Mouse (Mus musculus) gastrocnemius, postnatal 36 days (tissue): ENCODE data around the gene Shank1. TPM values are rescaled to one million over a fixed set of nuclear protein-coding genes. Genes with fewer than 3 reads are reported as not detected.
"Not testable (repeated sequence)": the region's sequence is repeated elsewhere in the genome, so short reads cannot be mapped to it uniquely, and the experiment has no call there.

ENCODE experiments used
- DNase-seq, 2 experiments: peaks; one replicate each; pipeline ENCODE4 v3.0.0; 2022
- intact Hi-C: fragments of 180-260 bp; cut with DNase I; formaldehyde crosslinking; loops from one replicate; pipeline ENCODE4 v1.15.1; 2025
- long read RNA-seq, 2 experiments: library from polyadenylated mRNA; stranded (forward); transcript quantifications; one replicate each; pipeline ENCODE4 v2.0.0; 2021
- total RNA-seq, 2 experiments: library from RNA; stranded (reverse); gene quantifications; 2 replicates each; pipeline ENCODE4 v1.2.3; 2021

Gene Shank1
- total RNA-seq: under 1 TPM; 0.27 to 0.28 TPM
- long read RNA-seq, experiment 1: 0 reads
- long read RNA-seq, experiment 2: 0 reads

DNA sequence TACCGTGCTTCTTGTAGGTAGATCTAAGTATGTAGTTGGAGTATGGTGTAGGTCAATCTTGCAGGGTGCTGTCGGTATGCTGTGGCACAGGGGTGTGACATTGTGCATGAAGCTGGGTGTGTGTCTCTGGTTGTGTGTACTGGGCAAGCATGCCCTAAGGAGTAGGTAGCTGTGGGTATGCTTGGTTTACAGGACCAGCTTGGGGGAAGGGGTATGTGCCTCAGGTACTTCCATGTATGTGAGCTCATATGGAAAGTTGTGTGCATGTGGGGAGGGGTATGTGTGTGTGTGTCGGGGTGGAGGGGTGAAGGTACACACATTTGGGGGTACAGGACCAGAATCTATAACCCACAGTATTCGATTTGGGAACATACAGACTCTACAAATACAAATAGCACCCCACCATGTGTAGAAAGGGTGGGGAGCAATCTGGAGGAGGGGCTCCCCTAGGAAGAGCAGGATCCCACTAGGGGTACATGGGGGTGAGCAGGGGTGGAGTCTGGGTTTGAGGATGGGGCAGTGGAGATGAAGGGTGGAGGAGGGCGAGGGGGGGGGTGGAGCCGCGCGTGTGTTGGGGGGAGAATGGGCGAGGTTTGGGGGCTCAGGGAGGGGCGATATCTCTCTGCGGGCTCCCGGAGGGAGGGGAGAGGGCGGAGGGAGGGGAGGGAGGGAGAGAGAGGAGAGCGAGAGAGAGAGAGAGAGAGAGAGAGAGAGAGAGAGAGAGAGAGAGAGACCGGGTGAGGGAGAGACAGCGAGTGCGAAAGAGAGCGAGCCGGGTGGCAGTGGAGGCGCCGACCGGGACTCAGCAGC lies at the start of gene Shank1:
Shank1 (plus strand) TSS at position 779 of the 810 bp plus-strand sequence.
- intact Hi-C loops: loop anchor here (10.0 kb wide), 1 partner anchor 45 kb away; the partner anchor contains the start of gene Gm15517
- DNase-seq: no peak

- DNase-seq: no peak
- intact Hi-C loops: loop anchor here (5.0 to 10.0 kb wide), 2 partner anchors 54 to 227 kb away; partner anchors contain the start of gene Shank1
These were observed 49.6 kb upstream of the Shank1 start for GRCm38 (mm10) chr7:44260410-44260809.

DNA sequence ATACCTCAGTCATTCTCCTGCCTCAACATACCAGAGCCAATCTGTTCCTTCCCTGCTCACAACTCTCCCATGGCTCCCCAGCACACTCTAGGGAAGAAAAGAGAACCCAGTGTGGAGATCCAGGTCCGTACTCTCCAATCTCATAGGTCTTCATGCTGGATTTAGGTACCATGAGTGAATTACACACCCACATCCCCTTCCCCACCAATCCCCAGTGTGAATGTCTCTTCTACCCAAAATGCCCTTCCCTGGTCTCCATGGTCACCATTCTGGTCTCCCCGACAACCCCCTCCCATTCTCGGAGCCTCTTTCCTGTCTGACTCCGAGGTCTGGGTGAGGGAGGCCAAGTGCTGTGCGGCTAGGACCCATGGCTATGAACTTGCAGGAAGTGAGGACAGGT lies 48.9 kb upstream of the Shank1 start, which contains the start of gene Gm15517:
Gm15517 (plus strand) TSS at position 301 of the 400 bp plus-strand sequence.
- DNase-seq: no peak
- intact Hi-C loops: loop anchor here (5.0 to 10.0 kb wide), 2 partner anchors 54 to 226 kb away; partner anchors contain the start of gene Shank1

DNA sequence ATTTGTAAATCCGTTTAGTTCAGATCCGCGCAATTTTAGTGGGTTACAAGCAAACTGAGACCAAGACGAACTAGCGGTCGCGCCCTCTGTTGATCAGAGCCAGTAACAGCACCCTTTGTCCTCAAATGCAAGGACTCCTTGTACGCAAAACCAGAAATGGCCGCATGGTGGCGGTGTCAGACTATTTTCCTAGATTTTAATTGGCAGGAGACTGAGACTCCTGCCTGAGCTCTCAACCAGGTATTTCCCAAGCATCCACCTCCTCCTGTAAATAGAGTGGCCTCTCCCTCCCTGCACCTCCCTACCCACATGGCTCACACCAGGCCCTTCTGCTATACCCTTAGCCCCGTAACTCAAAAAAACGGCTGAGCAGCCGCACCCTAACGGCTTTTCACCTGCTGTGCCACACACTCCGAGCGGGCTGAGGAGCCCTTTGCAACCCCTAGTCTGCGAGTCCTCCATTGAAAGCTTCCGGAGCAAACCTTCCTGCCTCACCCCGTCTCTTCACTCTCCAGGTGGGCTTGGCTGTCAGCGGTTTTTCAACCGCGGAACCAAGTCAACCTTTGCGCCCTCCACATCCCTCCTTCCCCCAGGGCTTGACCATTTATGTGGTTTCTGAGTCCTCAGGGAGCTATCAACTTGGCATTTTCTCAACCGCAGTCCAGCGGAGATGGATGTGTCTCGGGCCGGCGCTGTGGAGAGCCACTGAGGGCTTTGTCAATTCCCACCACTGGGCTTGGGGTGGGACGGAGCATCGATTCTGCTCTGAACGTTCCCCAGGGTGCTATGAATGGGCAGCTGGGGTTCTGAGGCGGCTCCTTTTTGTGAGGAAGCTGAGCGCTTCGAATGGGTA lies 47.0 kb upstream of the Shank1 start:
- peak; percentile 86 to 93 for DNase-seq
- intact Hi-C loops: loop anchor here (1.0 to 10.0 kb wide), 3 partner anchors 52 to 224 kb away; partner anchors contain the start of gene Shank1

DNA sequence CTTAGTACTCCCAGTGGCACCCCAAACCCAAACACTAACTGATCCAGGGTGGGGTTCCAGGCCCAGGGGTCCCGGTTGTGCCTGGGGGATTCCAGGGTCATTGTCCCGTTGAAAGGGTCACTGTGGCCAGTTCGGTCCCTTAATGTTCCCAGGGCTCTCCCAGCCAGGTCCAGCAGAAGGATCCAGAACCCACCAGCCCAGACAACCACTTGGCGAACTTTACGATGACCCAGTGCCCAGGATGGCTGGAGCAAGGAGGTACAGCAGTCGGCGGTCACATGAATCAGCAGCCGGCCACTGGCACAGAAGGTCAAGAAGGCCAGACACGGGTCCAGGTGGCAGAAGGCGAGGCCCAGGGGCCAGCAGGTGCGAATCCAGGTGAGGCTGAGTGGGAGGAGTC lies 41.9 kb upstream of the Shank1 start:
- no peak for DNase-seq
- intact Hi-C loops: loop anchor here (10.0 kb wide), 1 partner anchor 47 kb away; the partner anchor contains the start of gene Shank1

DNA sequence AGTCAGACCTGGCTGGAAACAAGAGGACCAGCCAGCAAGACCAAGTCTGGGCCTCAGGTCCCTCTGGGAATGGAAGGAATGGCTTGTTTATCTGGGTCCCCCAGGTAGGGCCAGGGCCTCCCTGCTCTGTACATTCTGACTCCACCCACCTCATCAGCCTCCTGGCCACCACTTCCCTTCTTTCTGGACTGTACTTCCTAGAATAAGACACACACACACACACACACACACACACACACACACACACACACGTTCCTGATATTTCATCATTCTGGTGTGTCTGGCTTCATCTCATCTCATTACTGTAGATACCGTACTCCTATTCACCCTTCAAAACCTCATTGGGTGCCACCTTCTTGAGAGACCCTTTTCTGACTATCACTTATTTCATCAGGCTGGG lies 40.7 kb upstream of the Shank1 start:
- DNase-seq: no peak
- intact Hi-C loops: loop anchor here (10.0 kb wide), 1 partner anchor 45 kb away; the partner anchor contains the start of gene Shank1

DNA sequence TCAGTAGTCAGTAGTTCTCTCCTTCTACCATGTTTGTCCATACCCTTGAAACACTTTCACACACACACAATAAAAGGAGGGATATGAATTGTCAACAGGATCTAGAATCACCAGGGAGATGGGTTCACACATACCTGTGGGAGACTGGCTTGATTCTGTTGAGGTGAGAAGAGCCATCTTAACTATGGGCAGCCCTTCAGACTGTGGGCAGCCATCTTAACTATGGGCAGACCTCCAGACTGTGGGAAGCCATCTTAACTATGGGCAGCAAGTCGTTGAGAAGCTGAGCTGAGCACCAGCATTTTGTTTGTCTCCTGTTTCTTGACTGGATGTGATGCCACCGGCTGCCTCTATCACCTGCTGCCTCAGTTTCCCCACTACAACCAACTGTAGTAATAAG lies 38.7 kb upstream of the Shank1 start:
- intact Hi-C loops: loop anchor here (5.0 kb wide), 1 partner anchor 291 kb away; no protein-coding TSS in a partner anchor
- DNase-seq: no peak

DNA sequence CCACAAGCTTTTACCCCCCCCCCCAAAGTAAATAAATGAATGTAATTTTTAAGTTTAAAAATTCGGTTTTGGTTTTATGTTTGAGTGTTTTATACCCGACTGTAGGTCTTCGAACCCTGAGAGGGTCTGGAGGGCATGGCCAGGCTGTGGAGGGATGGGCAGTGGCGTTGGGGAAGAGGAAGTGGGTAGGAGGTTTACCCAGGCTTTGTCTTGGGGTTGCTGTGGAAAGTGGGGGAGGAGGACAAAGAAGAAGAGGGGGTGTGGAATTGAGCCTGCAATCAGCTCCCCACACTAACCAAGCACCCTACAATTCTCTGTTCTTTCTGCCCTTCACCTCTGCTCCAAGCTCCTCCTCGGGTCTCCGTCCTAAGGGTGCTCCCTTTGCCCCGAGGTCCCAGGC lies 37.5 kb upstream of the Shank1 start:
- intact Hi-C loops: loop anchor here (5.0 kb wide), 1 partner anchor 290 kb away; no protein-coding TSS in a partner anchor
- DNase-seq: no peak

DNA sequence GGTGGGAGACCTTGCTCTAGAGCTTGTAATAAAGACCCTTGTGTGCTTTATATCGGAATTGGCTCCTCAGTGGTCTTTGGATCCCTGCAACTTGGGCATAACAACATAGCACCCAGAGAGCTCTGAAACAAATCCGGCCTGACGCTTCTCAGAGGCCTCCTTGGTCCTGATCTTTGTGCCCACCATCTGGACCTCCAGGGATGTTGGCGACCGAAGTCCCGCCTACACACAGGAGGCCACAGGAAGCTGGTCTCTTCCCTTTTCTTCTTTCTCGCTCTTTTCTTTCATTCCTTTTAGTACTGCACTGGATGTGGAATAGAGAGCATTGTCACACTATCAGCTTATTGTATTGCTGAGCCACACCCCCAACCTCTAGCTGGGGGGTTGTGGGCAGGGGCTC lies 36.6 kb upstream of the Shank1 start:
- DNase-seq: no peak
- intact Hi-C loops: loop anchor here (5.0 kb wide), 1 partner anchor 289 kb away; no protein-coding TSS in a partner anchor

DNA sequence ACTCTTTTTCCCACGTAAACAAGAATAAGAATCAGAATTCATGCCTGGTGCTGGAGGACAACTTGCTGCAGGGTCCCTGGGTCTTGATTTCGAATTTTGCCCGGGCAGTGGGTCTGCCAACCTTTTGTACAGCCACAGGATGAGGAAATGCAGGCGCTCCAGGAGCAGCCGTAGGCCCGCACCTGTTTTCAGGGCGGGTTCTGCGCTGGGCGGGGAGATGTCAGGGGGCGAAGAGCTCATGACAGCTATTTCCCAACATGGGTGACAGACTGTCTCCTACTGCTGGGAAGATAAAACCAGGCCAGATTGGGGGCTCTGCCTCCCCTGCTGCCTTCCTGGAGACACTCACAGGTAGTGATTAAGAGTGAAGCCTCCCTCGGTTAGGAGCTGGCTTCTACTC lies 36.0 kb upstream of the Shank1 start:
- DNase-seq: no peak
- intact Hi-C loops: loop anchor here (5.0 kb wide), 1 partner anchor 288 kb away; no protein-coding TSS in a partner anchor

DNA sequence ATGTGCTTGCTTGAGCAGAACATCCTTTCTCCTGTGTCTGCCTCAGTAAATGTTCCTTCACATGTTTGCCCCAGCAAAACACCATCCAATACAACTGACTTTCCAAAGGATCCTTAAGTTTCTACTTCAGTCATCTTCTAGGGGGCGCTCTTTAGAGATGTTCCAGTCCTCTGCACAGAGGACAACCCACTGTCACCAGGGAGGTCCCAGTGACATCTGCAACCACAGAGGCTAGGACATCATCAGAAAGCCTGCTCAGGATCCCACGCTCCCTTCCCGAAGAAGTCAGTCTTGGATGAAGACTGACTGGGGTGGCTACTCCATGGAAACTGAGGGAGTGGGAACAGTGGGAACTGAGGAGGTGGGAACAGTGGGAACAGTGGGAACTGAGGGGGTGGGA lies 34.5 kb upstream of the Shank1 start:
- no peak for DNase-seq
- intact Hi-C loops: no loop called here

GRCm38 (mm10) chr7:44276461-44277249 lies 33.4 kb upstream of the Shank1 start:
- intact Hi-C loops: no loop called here
- DNase-seq: no peak

DNA sequence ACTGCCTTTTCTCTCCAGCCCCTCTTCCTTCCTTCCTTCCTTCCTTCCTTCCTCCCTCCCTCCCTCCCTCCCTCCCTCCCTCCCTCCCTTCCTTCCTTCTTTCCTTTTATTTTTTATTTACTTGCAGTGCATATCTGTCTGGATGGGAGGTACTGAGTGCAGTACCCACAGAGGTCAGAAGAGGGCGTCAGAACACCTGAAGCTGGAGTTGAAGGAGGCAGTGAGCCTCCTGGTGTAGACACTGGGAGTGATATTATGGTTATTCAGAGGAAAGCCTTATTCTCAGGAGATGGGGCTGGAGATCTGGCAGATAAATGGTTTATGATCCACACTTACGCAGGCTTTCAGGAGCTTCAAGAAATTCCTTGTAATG lies 32.8 kb upstream of the Shank1 start:
- no peak for DNase-seq
- intact Hi-C loops: no loop called here

GRCm38 (mm10) chr7:44280959-44281358 lies 29.1 kb upstream of the Shank1 start:
- intact Hi-C loops: no loop called here
- DNase-seq: no peak

GRCm38 (mm10) chr7:44281586-44281985 lies 28.5 kb upstream of the Shank1 start:
- no peak for DNase-seq
- intact Hi-C loops: no loop called here

GRCm38 (mm10) chr7:44287760-44288159 lies 22.3 kb upstream of the Shank1 start:
- intact Hi-C loops: no loop called here
- DNase-seq: no peak

GRCm38 (mm10) chr7:44290986-44291385 lies 19.1 kb upstream of the Shank1 start:
- intact Hi-C loops: no loop called here
- no peak for DNase-seq

GRCm38 (mm10) chr7:44291418-44291817 lies 18.6 kb upstream of the Shank1 start:
- intact Hi-C loops: no loop called here
- DNase-seq: no peak

DNA sequence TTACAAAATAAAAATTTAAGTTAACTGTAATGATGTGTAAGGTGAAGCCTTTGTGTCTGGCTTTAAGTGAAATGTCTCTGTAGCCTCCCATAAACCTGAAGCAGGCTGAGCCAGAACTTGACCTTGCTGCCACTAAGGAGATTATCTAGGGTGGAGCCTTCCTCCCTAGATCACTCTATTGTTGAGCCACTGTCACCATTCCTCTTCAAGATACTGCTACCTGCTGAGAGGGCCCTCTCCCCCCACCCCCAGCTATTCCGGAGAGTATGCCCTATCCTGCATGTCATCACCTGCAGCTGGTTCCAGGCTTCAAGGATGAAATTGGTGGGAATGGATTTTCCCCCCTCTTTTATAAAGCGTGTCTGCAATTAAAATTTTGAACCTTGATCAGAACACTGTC lies 12.6 kb upstream of the Shank1 start:
- intact Hi-C loops, DNase-seq: not testable (repeated sequence)
